23 mouse cellular contexts compared by ENCODE assay signal in genomic region chr9:104952176-104952575, GRCm38 (mm10).
"Had no signal": no experiment of that assay in that cellular context is flagged by ENCODE, and none has a peak within 500 bp of the region (broad histone marks: within the 10 kb centered on the region; RNA-seq: fewer than 3 reads in every experiment).

No protein-coding gene starts in this region.

- H3K9me3 ChIP-seq: heart, embryonic 10.5 days; heart, embryonic 12.5 days; hindbrain, embryonic 10.5 days; hindbrain, embryonic 12.5 days; intestine, embryonic 15.5 days; limb, embryonic 13.5 days; limb, embryonic 15.5 days; liver, embryonic 12.5 days had no signal

- H3K27ac ChIP-seq: gastrocnemius, adult 2 months; heart, embryonic 10.5 days; hindbrain, embryonic 10.5 days; hindbrain, embryonic 12.5 days; hindbrain, embryonic 14.5 days; intestine, embryonic 15.5 days; limb, embryonic 13.5 days; limb, embryonic 15.5 days; liver, embryonic 12.5 days; liver, embryonic 14.5 days had no signal

- H3K27me3 ChIP-seq: heart, embryonic 12.5 days; hindbrain, embryonic 12.5 days; intestine, embryonic 15.5 days; limb, embryonic 13.5 days; limb, embryonic 15.5 days; liver, embryonic 12.5 days had no signal

- H3K4me1 ChIP-seq: heart, embryonic 10.5 days; heart, embryonic 12.5 days; hindbrain, embryonic 10.5 days; hindbrain, embryonic 12.5 days; intestine, embryonic 15.5 days; limb, embryonic 13.5 days; limb, embryonic 15.5 days; liver, embryonic 12.5 days had no signal

- H3K36me3 ChIP-seq: heart, embryonic 10.5 days; heart, embryonic 12.5 days; hindbrain, embryonic 10.5 days; hindbrain, embryonic 12.5 days; intestine, embryonic 15.5 days; limb, embryonic 13.5 days; limb, embryonic 15.5 days; liver, embryonic 12.5 days had no signal

- DNase-seq: gastrocnemius, adult 2 months; gastrocnemius, postnatal 10 days; gastrocnemius, postnatal 25 days; heart, adult 18-20 months; heart, postnatal 10 days; heart, postnatal 4 days; layer of hippocampus, adult 9-11 months; layer of hippocampus, postnatal 36 days; left cerebral cortex, postnatal 4 days had no signal

- H3K4me2 ChIP-seq: heart, embryonic 12.5 days; hindbrain, embryonic 12.5 days; hindbrain, embryonic 14.5 days; intestine, embryonic 15.5 days; limb, embryonic 13.5 days; limb, embryonic 15.5 days; liver, embryonic 12.5 days had no signal

- ATAC-seq: forebrain, embryonic 16.5 days; hindbrain, embryonic 16.5 days; inflammation-experienced regulatory T-cells, adult 6 months; intestine, embryonic 15.5 days; intestine, postnatal 0 days; liver, embryonic 12.5 days had no signal

- H3K4me3 ChIP-seq: gastrocnemius, adult 2 months; heart, embryonic 10.5 days; heart, embryonic 12.5 days; hindbrain, embryonic 10.5 days; hindbrain, embryonic 12.5 days; intestine, embryonic 15.5 days; limb, embryonic 13.5 days; limb, embryonic 15.5 days; liver, embryonic 12.5 days had no signal

- H3K9ac ChIP-seq: heart, embryonic 12.5 days; hindbrain, embryonic 12.5 days; hindbrain, embryonic 14.5 days; intestine, embryonic 15.5 days; limb, embryonic 13.5 days; limb, embryonic 15.5 days; liver, embryonic 12.5 days; liver, embryonic 14.5 days had no signal
